Mouse (Mus musculus) heart, adult 2 months (tissue): Measurements from ENCODE around the gene Mreg. TPM values are rescaled to one million over a fixed set of nuclear protein-coding genes. Genes with fewer than 3 reads are reported as not detected.
"Not testable (repeated sequence)": the region's sequence is repeated elsewhere in the genome, so short reads cannot be mapped to it uniquely, and the experiment has no call there.

Experiments
- DNase-seq, 2 experiments: peaks; one replicate each; pipeline ENCODE4 v3.0.0; 2021
- H3K27ac ChIP-seq: fragments of 200-600 bp; 2 replicates; pipeline ENCODE4 v1.8.1; 2022
- H3K27me3 ChIP-seq: fragments of 200-500 bp; 2 replicates; pipeline ENCODE4 v1.6.1; 2012; ENCODE audit warnings: mild to moderate bottlenecking, low read length, inconsistent platforms, mixed read lengths; ENCODE audit not compliant: control insufficient read depth, insufficient read depth
- H3K36me3 ChIP-seq: fragments of 200-500 bp; 2 replicates; pipeline ENCODE4 v1.6.1; 2012; ENCODE audit warnings: low read length, inconsistent platforms; ENCODE audit not compliant: control insufficient read depth, insufficient read depth
- H3K4me1 ChIP-seq: fragments of 200-500 bp; 2 replicates; pipeline ENCODE4 v1.6.1; 2011; ENCODE audit warnings: low read length; ENCODE audit not compliant: control insufficient read depth, insufficient read depth
- H3K4me3 ChIP-seq: fragments of 200-600 bp; 2 replicates; pipeline ENCODE4 v1.8.1; 2022
- H3K79me2 ChIP-seq: fragments of 200-500 bp; replicated peaks from 2 replicates; pipeline ENCODE4 v1.6.1; 2012; ENCODE audit warnings: mild to moderate bottlenecking, inconsistent platforms, low read length, moderate library complexity, mixed read lengths; ENCODE audit not compliant: control insufficient read depth, insufficient read depth
- H3K9ac ChIP-seq: fragments of 200-500 bp; 2 replicates; pipeline ENCODE4 v1.6.1; 2012; ENCODE audit warnings: low read depth, mild to moderate bottlenecking, control low read depth, inconsistent platforms, low read length, mixed read lengths
- CTCF ChIP-seq: fragments of 200-600 bp; IDR thresholded peaks from 2 replicates; pipeline ENCODE4 v1.8.1; 2022; ENCODE audit warnings: antibody characterized with exemption, mild to moderate bottlenecking, moderate library complexity
- EP300 ChIP-seq: fragments of 200-500 bp; IDR thresholded peaks from 2 replicates; pipeline ENCODE4 v1.6.1; 2011; ENCODE audit warnings: low read depth, low read length, control low read depth; ENCODE audit not compliant: insufficient read depth
- POLR2A ChIP-seq: fragments of 200-500 bp; IDR thresholded peaks from 2 replicates; pipeline ENCODE4 v1.6.1; 2011; ENCODE audit warnings: mild to moderate bottlenecking, low read depth, low read length, control low read depth; ENCODE audit not compliant: insufficient read depth
- WGBS: fragments of 180-500 bp; shearing (Covaris S2); methylation state at CpG from one replicate; pipeline ENCODE4 v1.1.7; 2018; 5-methylcytosine and 5-hydroxymethylcytosine counted together
- intact Hi-C: fragments of 180-260 bp; cut with DNase I; formaldehyde crosslinking; loops from one replicate; pipeline ENCODE4 v1.15.1; 2025
- polyA plus RNA-seq: library from polyadenylated mRNA; depleted of rRNA; stranded (reverse); fragments of >200 nt; gene quantifications from 2 replicates; pipeline ENCODE4 v1.2.3, GENCODE M21; 2012
- total RNA-seq, 2 experiments: library from RNA; stranded (reverse); gene quantifications; 2 replicates each; pipeline ENCODE4 v1.2.3; 2021

Gene Mreg
- total and polyA plus RNA-seq, 3 experiments, result 14.9 to 34.8 (median 31.1) TPM

GRCm38 (mm10) chr1:72226887-72227481 is 14.9 kb upstream of the Mreg start:
- Histone ChIP-seq H3K79me2 (no peaks in the 10 kb centered on the region), H3K36me3 (no peaks in the 10 kb centered on the region), H3K27ac (no peak overlapping the region; the same call in 1 of the 2 replicates), H3K4me1 (peaks cover 3% of the 10 kb centered on the region), H3K4me3 (no peak overlapping the region), H3K9ac (no peak overlapping the region), H3K27me3 (no peaks in the 10 kb centered on the region; the same call in 1 of the 2 replicates)
- intact Hi-C loops, result no loop called here
- DNase-seq, result no peak
- WGBS, result 66% methylated on average over 4 of the region's 4 CpGs
- TF ChIP-seq EP300, result no peak
- no peak for TF ChIP-seq POLR2A
- no peak for TF ChIP-seq CTCF

DNA sequence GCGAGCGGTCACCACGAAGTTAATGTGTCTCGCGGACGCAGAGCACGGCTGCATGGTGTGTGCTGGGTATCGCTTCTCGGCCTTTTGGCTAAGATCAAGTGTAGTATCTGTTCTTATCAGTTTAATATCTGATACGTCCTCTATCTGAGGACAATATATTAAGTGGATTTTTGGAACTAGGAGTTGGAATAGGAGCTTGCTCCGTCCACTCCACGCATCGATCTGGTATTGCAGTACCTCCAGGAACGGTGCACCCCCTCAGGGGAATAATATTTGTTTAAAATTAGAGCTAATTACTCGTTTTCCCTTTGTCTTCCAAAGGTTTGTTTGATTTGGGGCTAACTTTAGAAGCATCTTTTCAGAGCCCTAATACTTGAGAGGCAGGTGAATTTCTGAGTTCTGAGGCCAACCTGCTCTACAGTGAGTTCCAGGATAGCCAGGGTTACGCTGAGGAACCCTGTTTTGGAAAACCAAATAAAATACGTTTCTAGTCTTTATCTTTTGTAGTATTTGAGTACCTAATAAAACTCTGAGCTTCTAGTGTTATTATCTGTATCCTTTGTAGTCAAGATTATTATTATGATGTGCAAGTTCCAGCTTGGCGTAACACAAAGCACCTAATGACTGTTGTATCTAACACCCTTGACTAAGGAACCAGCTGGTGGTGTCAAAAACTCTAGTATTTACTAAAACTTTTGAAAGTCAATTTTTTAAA is 14.2 kb upstream of the Mreg start:
- WGBS, result 9% methylated on average over 11 of the region's 18 CpGs
- intact Hi-C loops, result no loop called here
- no peaks in the 10 kb centered on the region for H3K36me3 ChIP-seq
- H3K4me3 ChIP-seq, result 0 out of 2 replicates have a peak overlapping the region, but pooled peaks have one; percentile 6
- DNase-seq, result no peak
- TF ChIP-seq POLR2A, result peak; percentile 55
- TF ChIP-seq EP300, result no peak
- TF ChIP-seq CTCF, result no peak
- peaks cover 3% of the 10 kb centered on the region for H3K4me1 ChIP-seq
- no peaks in the 10 kb centered on the region for H3K79me2 ChIP-seq
- no peak overlapping the region; the same call in 1 of the 2 replicates for H3K27ac ChIP-seq
- no peaks in the 10 kb centered on the region; the same call in 1 of the 2 replicates for H3K27me3 ChIP-seq
- H3K9ac ChIP-seq, result peak overlapping the region; percentile 49

GRCm38 (mm10) chr1:72225720-72226171 is 13.6 kb upstream of the Mreg start:
- H3K36me3 ChIP-seq, H3K4me1 ChIP-seq, H3K79me2 ChIP-seq, H3K27me3 ChIP-seq, intact Hi-C loops: not testable (repeated sequence)
- WGBS, result under 1% methylated on average over 25 of the region's 31 CpGs
- peak; percentile 85 to 86 for DNase-seq
- Histone ChIP-seq H3K4me3 (peak overlapping the region; percentile 65), H3K27ac (peak overlapping the region; percentile 48), H3K9ac (peak overlapping the region; percentile 23)

DNA sequence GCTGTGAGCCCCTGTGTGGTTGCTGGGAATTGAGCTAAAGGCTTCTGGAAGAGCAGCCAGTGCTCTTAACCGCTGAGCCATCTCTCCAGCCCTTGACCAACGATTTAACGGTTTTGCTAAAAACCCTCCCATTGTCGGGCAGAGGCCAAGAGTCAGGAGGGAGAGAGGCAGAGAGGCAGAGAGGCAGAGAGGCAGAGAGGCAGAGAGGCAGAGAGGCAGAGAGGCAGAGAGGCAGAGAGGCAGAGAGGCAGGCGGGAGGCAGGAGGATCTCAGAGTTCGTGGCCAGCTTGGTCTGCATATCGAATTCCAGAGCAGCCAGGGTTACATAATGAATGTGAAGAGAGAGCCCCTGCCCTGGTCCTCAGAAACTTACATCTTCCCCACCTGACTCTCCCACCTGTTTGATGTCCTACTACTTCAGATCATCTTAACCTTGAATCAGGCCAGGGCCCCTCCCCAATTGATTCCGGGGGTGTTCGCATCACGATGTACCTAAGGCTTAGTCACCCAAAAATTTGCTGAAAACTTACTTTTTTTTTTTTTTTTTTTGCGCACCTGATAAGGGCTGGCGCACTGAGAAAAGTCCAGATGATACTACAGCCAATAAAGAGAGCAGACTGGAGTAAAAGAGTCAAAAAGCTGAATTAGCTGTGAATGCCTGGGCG is 13.1 kb upstream of the Mreg start:
- Histone ChIP-seq H3K4me3 (peak overlapping the region; percentile 65), H3K27ac (no peak overlapping the region; the same call in 1 of the 2 replicates), H3K36me3 (no peaks in the 10 kb centered on the region), H3K79me2 (no peaks in the 10 kb centered on the region), H3K27me3 (no peaks in the 10 kb centered on the region; the same call in 1 of the 2 replicates), H3K9ac (peak overlapping the region; percentile 23), H3K4me1 (peaks cover 3% of the 10 kb centered on the region)
- intact Hi-C loops, result no loop called here
- TF ChIP-seq CTCF (no peak), EP300 (no peak), POLR2A (no peak)
- WGBS, result 17% methylated on average over 13 of the region's 13 CpGs
- DNase-seq, result no peak

DNA sequence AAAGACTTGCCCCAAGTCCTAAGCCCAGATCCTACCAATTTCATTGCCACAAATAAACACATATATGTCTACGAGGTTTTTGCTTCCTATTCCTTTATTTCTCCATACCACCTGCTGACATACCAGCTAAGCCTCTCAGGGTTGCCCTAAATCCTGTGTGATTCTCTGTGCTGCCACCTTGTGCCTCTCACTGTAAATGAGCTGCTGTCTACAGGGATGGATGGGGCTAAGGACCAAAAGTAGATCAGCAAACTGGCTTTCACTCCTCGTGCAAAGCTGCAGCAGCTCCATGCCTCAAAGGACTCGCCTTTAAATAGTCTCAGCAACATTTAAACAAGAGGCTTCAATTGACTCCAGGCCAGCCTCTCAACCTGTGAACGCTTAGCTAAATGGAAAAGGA is 7.9 kb upstream of the Mreg start:
- H3K4me1 ChIP-seq, result peaks cover 2% of the 10 kb centered on the region
- DNase-seq, result no peak

More for the DNA sequence above, 7.9 kb upstream of the Mreg start:
- no peak overlapping the region for H3K4me3 ChIP-seq
- intact Hi-C loops, result no loop called here
- no peak overlapping the region for H3K9ac ChIP-seq
- no peaks in the 10 kb centered on the region for H3K36me3 ChIP-seq
- H3K27me3 ChIP-seq, result no peaks in the 10 kb centered on the region
- WGBS, result 28% methylated on average over 4 of the region's 4 CpGs
- H3K27ac ChIP-seq, result no peak overlapping the region
- H3K79me2 ChIP-seq, result no peaks in the 10 kb centered on the region
- no peak for TF ChIP-seq EP300
- TF ChIP-seq CTCF, result peak; percentile 59
- no peak for TF ChIP-seq POLR2A
